ENCODE assay signal across 8 mouse cellular contexts in the genomic region with DNA sequence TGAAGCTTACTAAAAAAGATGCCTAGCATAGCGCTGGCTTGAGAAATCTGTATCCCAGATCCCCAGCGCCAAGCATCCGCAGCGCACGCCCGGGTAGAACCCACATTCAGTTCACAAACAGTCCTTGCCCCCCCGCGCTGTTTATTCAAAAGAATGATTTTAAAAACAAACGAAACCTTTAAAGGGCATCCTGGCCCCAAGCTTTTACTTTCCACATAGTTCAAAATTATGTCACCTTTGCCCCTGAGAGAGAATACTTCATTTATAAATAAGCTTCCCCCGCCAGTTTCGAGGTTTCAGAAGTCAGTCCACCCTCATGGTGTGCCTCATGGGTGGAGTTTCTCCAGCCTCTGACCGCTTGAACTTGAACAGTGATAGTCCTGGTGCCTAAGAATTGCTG. TPM values are rescaled to one million over a fixed set of nuclear protein-coding genes. Genes with fewer than 3 reads are reported as not detected.
DNase-seq lines count a peak whose midpoint lies in the region; ATAC-seq and TF ChIP-seq lines count a peak whose summit lies in the region.

No protein-coding gene starts in this region.

- peak overlapping the region; percentile 64 for H3K4me3 ChIP-seq in heart, embryonic 11.5 days (ENCODE audit: low read depth, low read length)
- H3K4me3 ChIP-seq in cortical plate, adult 2 months (ENCODE audit: insufficient read depth, low read length), result peak overlapping the region; percentile 88; the same call in 1 of the 2 replicates
- H3K4me3 ChIP-seq in hindbrain, postnatal 0 days (ENCODE audit: low read length), result peak overlapping the region; percentile 67

- no peaks in the 10 kb centered on the region for H3K9me3 ChIP-seq in heart, embryonic 11.5 days (replicated peaks; ENCODE audit: control insufficient read depth, low read length)
- H3K9me3 ChIP-seq in hindbrain, postnatal 0 days (ENCODE audit: low read length), result no peaks in the 10 kb centered on the region

- H3K36me3 ChIP-seq in heart, embryonic 11.5 days (ENCODE audit: control insufficient read depth, insufficient read depth, low read length), result no peaks in the 10 kb centered on the region
- no peaks in the 10 kb centered on the region for H3K36me3 ChIP-seq in hindbrain, postnatal 0 days (ENCODE audit: insufficient read depth, low read length)

- H3K27ac ChIP-seq in heart, embryonic 11.5 days (ENCODE audit: low read depth, low read length), result no peak overlapping the region
- no peak overlapping the region for H3K27ac ChIP-seq in cortical plate, adult 2 months (ENCODE audit: insufficient read depth, low read length)
- no peak overlapping the region for H3K27ac ChIP-seq in hindbrain, postnatal 0 days

- WGBS in heart, embryonic 11.5 days (ENCODE audit: insufficient replicate concordance), result 22% methylated on average over 12 of the region's 12 CpGs
- whole genome bisulfite sequencing in hindbrain, postnatal 0 days, result 11% methylated on average over 12 of the region's 12 CpGs

- no peak for DNase-seq in heart, adult 11 months
- peak; percentile 11 for DNase-seq in hindbrain, postnatal 0 days (ENCODE audit: low spot score)
- DNase-seq in lung, postnatal 10 days, result peak; percentile 22
- DNase-seq in thymus, postnatal 36 days, result no peak
- DNase-seq in left cerebral cortex, adult 9 months (ENCODE audit: low spot score in 2 of 2), result no peak

- TF ChIP-seq POLR2A in cortical plate, adult 2 months (IDR thresholded peaks at IDR 0.05; ENCODE audit: extremely low read depth, insufficient read depth, low read length), result no peak

- peaks cover 5% of the 10 kb centered on the region; the same call in 1 of the 2 replicates for H3K4me1 ChIP-seq in heart, embryonic 11.5 days (ENCODE audit: control insufficient read depth, insufficient read depth, low read length)
- H3K4me1 ChIP-seq in cortical plate, adult 2 months (ENCODE audit: control insufficient read depth, insufficient read depth, low read length), result no peaks in the 10 kb centered on the region
- H3K4me1 ChIP-seq in hindbrain, postnatal 0 days (ENCODE audit: insufficient read depth, low read length), result peaks cover 7% of the 10 kb centered on the region; the same call in 1 of the 2 replicates

- peak overlapping the region; percentile 78 for H3K9ac ChIP-seq in heart, embryonic 11.5 days (ENCODE audit: low read depth, low read length)
- peak overlapping the region; percentile 53; the same call in 1 of the 2 replicates for H3K9ac ChIP-seq in hindbrain, postnatal 0 days (replicated peaks; ENCODE audit: low read length)

- H3K27me3 ChIP-seq in heart, embryonic 11.5 days (ENCODE audit: control insufficient read depth, insufficient read depth, low read length), result no peaks in the 10 kb centered on the region
- no peaks in the 10 kb centered on the region for H3K27me3 ChIP-seq in hindbrain, postnatal 0 days (ENCODE audit: insufficient read depth, low read length)

- H3K4me2 ChIP-seq in heart, embryonic 11.5 days, result peak overlapping the region; percentile 89
- peak overlapping the region; percentile 99 for H3K4me2 ChIP-seq in hindbrain, postnatal 0 days (ENCODE audit: low read depth, low read length)

- ATAC-seq in heart, embryonic 11.5 days (replicated peaks; ENCODE audit: insufficient number of reproducible peaks, low FRiP score, low TSS enrichment), result no peak
- ATAC-seq in hindbrain, postnatal 0 days, result no peak
- ATAC-seq in erythroid progenitor cell, adult 5-6 weeks (replicated peaks; ENCODE audit: low FRiP score, poor library complexity, severe bottlenecking), result no peak

- no peak for TF ChIP-seq CTCF in cortical plate, adult 2 months (IDR thresholded peaks at IDR 0.05; ENCODE audit: extremely low read depth, insufficient read depth, low read length)
- no peak for TF ChIP-seq CTCF in hindbrain, postnatal 0 days (IDR thresholded peaks at IDR 0.05; ENCODE audit: low read depth)

RNA-seq across cellular contexts. Expression of gene Myo1e, which starts 1.6 kb away (rescaled TPM):
- polyA plus RNA-seq in heart, embryonic 11.5 days (2014; fragmentation: Nextera tagmentation; extraction: Ambion mirVana), result 10.7 and 11.2 TPM in 2 replicates
- 8.7 and 9.4 TPM in 2 replicates for polyA plus RNA-seq in cortical plate, adult 2 months (2012; rRNA removed)
- 5.7 and 8.9 TPM in 2 replicates for total RNA-seq in hindbrain, postnatal 0 days (2014; rRNA removed)
- polyA plus RNA-seq in hindbrain, postnatal 0 days (2015; fragmentation: Nextera tagmentation; extraction: Ambion mirVana), result 5.4 and 6.5 TPM in 2 replicates
- 2.1 and 4.0 TPM in 2 replicates for total RNA-seq in erythroid progenitor cell, adult 5-6 weeks (2015; ENCODE audit: low replicate concordance)
- total RNA-seq in erythroid progenitor cell, adult 5-6 weeks (2017; ENCODE audit: low replicate concordance), result 1.5 and 2.3 TPM in 2 replicates

Comparison
In these comparisons a context has a peak if more than half of its experiments do, and no peak if none do; other contexts are left out.
1. DNase-seq: peak in hindbrain, postnatal 0 days (single experiment) and lung, postnatal 10 days (single experiment); none in heart, adult 11 months (single experiment), thymus, postnatal 36 days (0 of 2) and left cerebral cortex, adult 9 months (0 of 2).
2. Peak in every context shown above with its lines, with median percentiles within 50 percentile points of each other: H3K4me3 ChIP-seq.